ENCODE assay signal across 9 mouse cellular contexts in genomic region chr1:191153052-191153451, GRCm38 (mm10). TPM values are rescaled to one million over a fixed set of nuclear protein-coding genes. Genes with fewer than 3 reads are reported as not detected.
DNase-seq lines count a peak whose midpoint lies in the region; ATAC-seq and TF ChIP-seq lines count a peak whose summit lies in the region.
"Had no signal": no experiment of that assay in that cellular context is flagged by ENCODE, and none has a peak within 500 bp of the region (broad histone marks: within the 10 kb centered on the region; RNA-seq: fewer than 3 reads in every experiment).

No protein-coding gene starts in this region.

- H3K27me3 ChIP-seq in limb, embryonic 11.5 days (ENCODE audit: control insufficient read depth, insufficient read depth, low read length), result no peaks in the 10 kb centered on the region

- peak; percentile 25 to 30 for DNase-seq in urinary bladder, adult 18-20 months (ENCODE audit: low spot score in 2 of 2)
- no peak for DNase-seq in urinary bladder, adult 2 months (ENCODE audit: low spot score)
- DNase-seq in adrenal gland, postnatal 14 days, result peak; percentile 62
- DNase-seq in embryo, embryonic 11.5 days (ENCODE audit: low read depth, low spot score), result peak; percentile 26
- DNase-seq in limb, embryonic 11.5 days (ENCODE audit: low spot score), result peak; percentile 64
- no peak for DNase-seq in MN1 (ENCODE audit: low spot score)

- no peak overlapping the region for H3K4me2 ChIP-seq in limb, embryonic 11.5 days (ENCODE audit: low read depth, severe bottlenecking)

- WGBS in limb, embryonic 11.5 days, result 13% methylated on average over 4 of the region's 4 CpGs
- WGBS in olfactory bulb, adult 2 months, result 20% methylated on average over 4 of the region's 4 CpGs

- no peak overlapping the region for H3K9ac ChIP-seq in limb, embryonic 11.5 days (ENCODE audit: low read length)

- H3K4me3 ChIP-seq in limb, embryonic 11.5 days (ENCODE audit: low read depth, low read length), result no peak overlapping the region
- H3K4me3 ChIP-seq in olfactory bulb, adult 2 months (ENCODE audit: insufficient read depth, low read depth, low read length), result no peak overlapping the region

- no peaks in the 10 kb centered on the region for H3K4me1 ChIP-seq in limb, embryonic 11.5 days (ENCODE audit: control insufficient read depth, insufficient read depth, low read length)
- no peaks in the 10 kb centered on the region for H3K4me1 ChIP-seq in olfactory bulb, adult 2 months (ENCODE audit: control insufficient read depth, insufficient read depth, low read length)

- H3K27ac ChIP-seq in limb, embryonic 11.5 days (replicated peaks; ENCODE audit: low read depth, low read length), result no peak overlapping the region
- H3K27ac ChIP-seq in olfactory bulb, adult 2 months (ENCODE audit: insufficient read depth, low read depth, low read length), result no peak overlapping the region

- TF ChIP-seq POLR2A in olfactory bulb, adult 2 months (IDR thresholded peaks at IDR 0.05; ENCODE audit: insufficient read depth, low read depth, low read length), result no peak

- H3K9me3 ChIP-seq in limb, embryonic 11.5 days (ENCODE audit: control insufficient read depth, low read length), result no peaks in the 10 kb centered on the region

- peak; percentile 86 to 94 for ATAC-seq in hematopoietic stem cell, adult 5-6 weeks (replicated peaks in 1 of 2; ENCODE audit: insufficient read depth in 1 of 2, low FRiP score in 2 of 2, low TSS enrichment in 1 of 2, low read depth in 1 of 2, poor library complexity in 2 of 2, severe bottlenecking in 2 of 2)
- no peak for ATAC-seq in limb, embryonic 11.5 days (ENCODE audit: insufficient number of reproducible peaks, low FRiP score, low TSS enrichment, low read depth)

- peak; percentile 17; the same call in 1 of the 2 replicates for TF ChIP-seq CTCF in olfactory bulb, adult 2 months (IDR thresholded peaks at IDR 0.05; ENCODE audit: insufficient read depth, low read depth, low read length)

- H3K36me3 ChIP-seq in limb, embryonic 11.5 days (ENCODE audit: control insufficient read depth, insufficient read depth, low read length), result no peaks in the 10 kb centered on the region

RNA-seq across cellular contexts. Expression of gene Fam71a, which starts 11.6 kb away (rescaled TPM):
- polyA plus RNA-seq in urinary bladder, adult 2 months (2012; rRNA removed), result not detected in 2 replicates
- total RNA-seq in adrenal gland, postnatal 14 days (2021), result not detected in 2 replicates
- total RNA-seq in hematopoietic stem cell, adult 5-6 weeks (2017), result 0.69 and 2.3 TPM in 2 replicates
- not detected in 2 replicates for polyA plus RNA-seq in limb, embryonic 11.5 days (2014; fragmentation: Nextera tagmentation; extraction: Ambion mirVana)
- not detected in 2 replicates for polyA plus RNA-seq in olfactory bulb, adult 2 months (2012; ENCODE audit: insufficient read depth, insufficient read length, low replicate concordance, missing spikeins)
- polyA plus RNA-seq: heart, embryonic 14.5 days had no signal

RNA-seq across cellular contexts. Expression of gene Batf3, which starts 55.4 kb away (rescaled TPM):
- polyA plus RNA-seq in urinary bladder, adult 2 months (2012; rRNA removed), result 4.5 and 4.7 TPM in 2 replicates
- 2.0 and 5.2 TPM in 2 replicates for total RNA-seq in adrenal gland, postnatal 14 days (2021)
- 1.1 TPM in 1 of 2 replicates, not detected in the other for total RNA-seq in hematopoietic stem cell, adult 5-6 weeks (2017)
- 9.4 and 9.7 TPM in 2 replicates for polyA plus RNA-seq in limb, embryonic 11.5 days (2014; fragmentation: Nextera tagmentation; extraction: Ambion mirVana)
- not detected in 2 replicates for polyA plus RNA-seq in olfactory bulb, adult 2 months (2012; ENCODE audit: insufficient read depth, insufficient read length, low replicate concordance, missing spikeins)

Comparison
In these comparisons a context has a peak if more than half of its experiments do, and no peak if none do; other contexts are left out.
1. DNase-seq: peak in urinary bladder, adult 18-20 months (2 of 2), adrenal gland, postnatal 14 days (single experiment), embryo, embryonic 11.5 days (single experiment) and limb, embryonic 11.5 days (single experiment); none in urinary bladder, adult 2 months (single experiment) and MN1 (single experiment).